Mouse (Mus musculus): Measurements from ENCODE around the gene Emilin1. TPM values are rescaled to one million over a fixed set of nuclear protein-coding genes. Genes with fewer than 3 reads are reported as not detected.

Gene Emilin1
- total RNA-seq, 1 experiment: 16.6 TPM

GRCm38 (mm10) chr5:30918691-30919090 lies 5.5 kb downstream of the Emilin1 start:
- no peak for DNase-seq (ENCODE audit: low read depth, low spot score)
- no peak overlapping the region for H3K27ac ChIP-seq (ENCODE audit: insufficient read depth, low read depth, low read length, poor library complexity, severe bottlenecking)
- in situ Hi-C loops (cut with MboI; ENCODE audit: low sequenced_read_pairs in 2 of 2, unreplicated experiment in 2 of 2): no loop called here
- peaks cover 2 to 38% of the 10 kb centered on the region in 2 experiments; a peak in 3 of 4 replicates for H3K4me1 ChIP-seq (ENCODE audit: control insufficient read depth in 2 of 2, insufficient read depth in 2 of 2, low read length in 2 of 2, poor library complexity in 1 of 2)
- no peak overlapping the region for H3K9ac ChIP-seq (ENCODE audit: insufficient read depth, low read depth, low read length, poor library complexity, severe bottlenecking)
- no peaks in the 10 kb centered on the region for H3K9me3 ChIP-seq (ENCODE audit: control insufficient read depth, insufficient read depth, low read depth, low read length)
- TF ChIP-seq MAFK (IDR thresholded peaks at IDR 0.05; ENCODE audit: insufficient read depth, low read depth, low read length) (no peak), ZC3H11A (IDR thresholded peaks at IDR 0.05; ENCODE audit: borderline replicate concordance, low read depth, low read length) (no peak), CHD2 (IDR thresholded peaks at IDR 0.05; ENCODE audit: low read depth, low read length) (no peak), HCFC1 (IDR thresholded peaks at IDR 0.05; ENCODE audit: borderline replicate concordance, insufficient read depth, low read length) (no peak), ZNF384 (IDR thresholded peaks at IDR 0.05; ENCODE audit: low read depth, low read length) (no peak)
- no peak overlapping the region for H3K4me3 ChIP-seq (ENCODE audit: insufficient read depth in 1 of 2, low read depth in 1 of 2, low read length in 2 of 2, poor library complexity in 1 of 2, severe bottlenecking in 1 of 2)
- H3K36me3 ChIP-seq (ENCODE audit: control insufficient read depth, insufficient read depth, low read length, poor library complexity, severe bottlenecking): no peaks in the 10 kb centered on the region; the same call in 1 of the 2 replicates

- peak overlapping the region in 1 of 2 experiments; percentile 54; a peak in 1 of 4 replicates for H3K4me3 ChIP-seq (ENCODE audit: insufficient read depth in 1 of 2, low read depth in 1 of 2, low read length in 2 of 2, poor library complexity in 1 of 2, severe bottlenecking in 1 of 2)
- no peaks in the 10 kb centered on the region; the same call in 1 of the 2 replicates for H3K36me3 ChIP-seq (ENCODE audit: control insufficient read depth, insufficient read depth, low read length, poor library complexity, severe bottlenecking)
- peaks cover 2 to 38% of the 10 kb centered on the region in 2 experiments; a peak in 3 of 4 replicates for H3K4me1 ChIP-seq (ENCODE audit: control insufficient read depth in 2 of 2, insufficient read depth in 2 of 2, low read length in 2 of 2, poor library complexity in 1 of 2)
- H3K9me3 ChIP-seq (ENCODE audit: control insufficient read depth, insufficient read depth, low read depth, low read length): no peaks in the 10 kb centered on the region
- DNase-seq (ENCODE audit: low read depth, low spot score): no peak
- in situ Hi-C loops (cut with MboI; ENCODE audit: low sequenced_read_pairs in 2 of 2, unreplicated experiment in 2 of 2): no loop called here
- peak overlapping the region; percentile 35; the same call in 1 of the 2 replicates for H3K9ac ChIP-seq (ENCODE audit: insufficient read depth, low read depth, low read length, poor library complexity, severe bottlenecking)
- no peak overlapping the region for H3K27ac ChIP-seq (ENCODE audit: insufficient read depth, low read depth, low read length, poor library complexity, severe bottlenecking)
- no peak for TF ChIP-seq MAFK (IDR thresholded peaks at IDR 0.05; ENCODE audit: insufficient read depth, low read depth, low read length)
- no peak for TF ChIP-seq ZNF384 (IDR thresholded peaks at IDR 0.05; ENCODE audit: low read depth, low read length)
- no peak for TF ChIP-seq CHD2 (IDR thresholded peaks at IDR 0.05; ENCODE audit: low read depth, low read length)
- no peak for TF ChIP-seq HCFC1 (IDR thresholded peaks at IDR 0.05; ENCODE audit: borderline replicate concordance, insufficient read depth, low read length)
- no peak for TF ChIP-seq ZC3H11A (IDR thresholded peaks at IDR 0.05; ENCODE audit: borderline replicate concordance, low read depth, low read length)
Measured at GRCm38 (mm10) chr5:30919831-30920614, 6.8 kb downstream of the Emilin1 start.

GRCm38 (mm10) chr5:30920621-30921020 lies 7.4 kb downstream of the Emilin1 start:
- no peak overlapping the region for H3K27ac ChIP-seq (ENCODE audit: insufficient read depth, low read depth, low read length, poor library complexity, severe bottlenecking)
- in situ Hi-C loops (cut with MboI; ENCODE audit: low sequenced_read_pairs in 2 of 2, unreplicated experiment in 2 of 2): no loop called here
- peaks cover 2 to 34% of the 10 kb centered on the region in 2 experiments; a peak in 3 of 4 replicates for H3K4me1 ChIP-seq (ENCODE audit: control insufficient read depth in 2 of 2, insufficient read depth in 2 of 2, low read length in 2 of 2, poor library complexity in 1 of 2)
- no peaks in the 10 kb centered on the region for H3K9me3 ChIP-seq (ENCODE audit: control insufficient read depth, insufficient read depth, low read depth, low read length)
- no peak for DNase-seq (ENCODE audit: low read depth, low spot score)
- H3K9ac ChIP-seq (ENCODE audit: insufficient read depth, low read depth, low read length, poor library complexity, severe bottlenecking): peak overlapping the region; percentile 35; the same call in 1 of the 2 replicates
- H3K36me3 ChIP-seq (ENCODE audit: control insufficient read depth, insufficient read depth, low read length, poor library complexity, severe bottlenecking): no peaks in the 10 kb centered on the region; the same call in 1 of the 2 replicates
- H3K4me3 ChIP-seq (ENCODE audit: insufficient read depth in 1 of 2, low read depth in 1 of 2, low read length in 2 of 2, poor library complexity in 1 of 2, severe bottlenecking in 1 of 2): peak overlapping the region; percentile 42 to 54; a peak in 3 of 4 replicates
- TF ChIP-seq CHD2 (IDR thresholded peaks at IDR 0.05; ENCODE audit: low read depth, low read length) (no peak), ZNF384 (IDR thresholded peaks at IDR 0.05; ENCODE audit: low read depth, low read length) (no peak), HCFC1 (IDR thresholded peaks at IDR 0.05; ENCODE audit: borderline replicate concordance, insufficient read depth, low read length) (no peak), ZC3H11A (IDR thresholded peaks at IDR 0.05; ENCODE audit: borderline replicate concordance, low read depth, low read length) (no peak), MAFK (IDR thresholded peaks at IDR 0.05; ENCODE audit: insufficient read depth, low read depth, low read length) (no peak)

- in situ Hi-C loops (cut with MboI; ENCODE audit: low sequenced_read_pairs in 2 of 2, unreplicated experiment in 2 of 2): no loop called here
- Histone ChIP-seq H3K9me3 (ENCODE audit: control insufficient read depth, insufficient read depth, low read depth, low read length) (no peaks in the 10 kb centered on the region), H3K4me1 (ENCODE audit: control insufficient read depth in 2 of 2, insufficient read depth in 2 of 2, low read length in 2 of 2, poor library complexity in 1 of 2) (peaks cover 0 to 32% of the 10 kb centered on the region in 2 experiments; a peak in 3 of 4 replicates), H3K9ac (ENCODE audit: insufficient read depth, low read depth, low read length, poor library complexity, severe bottlenecking) (peak within 1 kb of the TSS; percentile 61), H3K36me3 (ENCODE audit: control insufficient read depth, insufficient read depth, low read length, poor library complexity, severe bottlenecking) (no peaks in the 10 kb centered on the region; the same call in 1 of the 2 replicates), H3K27ac (ENCODE audit: insufficient read depth, low read depth, low read length, poor library complexity, severe bottlenecking) (no peak within 1 kb of the TSS), H3K4me3 (ENCODE audit: insufficient read depth in 1 of 2, low read depth in 1 of 2, low read length in 2 of 2, poor library complexity in 1 of 2, severe bottlenecking in 1 of 2) (peak within 1 kb of the TSS; percentile 72 to 79)
- no peak for TF ChIP-seq ZNF384 (IDR thresholded peaks at IDR 0.05; ENCODE audit: low read depth, low read length)
- no peak for TF ChIP-seq ZC3H11A (IDR thresholded peaks at IDR 0.05; ENCODE audit: borderline replicate concordance, low read depth, low read length)
- TF ChIP-seq CHD2 (IDR thresholded peaks at IDR 0.05; ENCODE audit: low read depth, low read length): no peak
- TF ChIP-seq HCFC1 (IDR thresholded peaks at IDR 0.05; ENCODE audit: borderline replicate concordance, insufficient read depth, low read length): no peak
- peak; percentile 89 for DNase-seq (ENCODE audit: low read depth, low spot score)
Measured at GRCm38 (mm10) chr5:30921256-30922033, 8.2 kb downstream of the Emilin1 start, which contains the start of gene Khk. Khk (plus strand) TSS chr5:30921431.

Data from ES-E14 (cell line).